Mouse (Mus musculus) skeletal muscle tissue, adult 2 months (tissue): ENCODE results near the gene Galnt6.

Source experiments
- DNase-seq: peaks from one replicate; pipeline ENCODE4 v3.0.0-alpha.2; 2012; ENCODE audit warnings: low read depth, low spot score

Gene Galnt6

GRCm38 (mm10) chr15:100660306-100660705 lies 68.9 kb downstream of the Galnt6 start:
- peak; percentile 83 for DNase-seq

- no peak for DNase-seq
Observed at GRCm38 (mm10) chr15:100655201-100655600, 74.0 kb downstream of the Galnt6 start.

- no peak for DNase-seq
Observed at GRCm38 (mm10) chr15:100654271-100654670, 74.9 kb downstream of the Galnt6 start.

GRCm38 (mm10) chr15:100651610-100652009 lies 77.6 kb downstream of the Galnt6 start:
- DNase-seq, result no peak

DNA sequence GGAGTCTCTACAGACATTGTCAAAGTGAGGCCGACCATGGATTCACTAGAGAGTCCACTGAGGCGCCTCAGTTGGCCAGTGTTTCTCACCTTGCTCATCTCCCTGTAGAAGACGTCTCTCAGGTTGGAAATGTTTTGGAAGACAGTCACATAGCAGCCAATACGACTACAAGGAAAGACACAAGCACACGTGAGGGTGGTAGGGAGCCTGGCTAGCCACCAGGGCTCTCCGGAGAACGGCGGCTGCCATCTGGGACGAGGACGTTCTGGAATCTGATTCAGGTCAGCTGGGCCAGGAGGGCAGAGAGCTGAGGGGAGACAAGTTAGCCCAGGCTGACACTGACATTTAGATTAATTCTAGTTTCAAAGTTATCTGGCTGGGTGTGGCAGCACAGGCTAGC lies 79.1 kb downstream of the Galnt6 start:
- no peak for DNase-seq

DNA sequence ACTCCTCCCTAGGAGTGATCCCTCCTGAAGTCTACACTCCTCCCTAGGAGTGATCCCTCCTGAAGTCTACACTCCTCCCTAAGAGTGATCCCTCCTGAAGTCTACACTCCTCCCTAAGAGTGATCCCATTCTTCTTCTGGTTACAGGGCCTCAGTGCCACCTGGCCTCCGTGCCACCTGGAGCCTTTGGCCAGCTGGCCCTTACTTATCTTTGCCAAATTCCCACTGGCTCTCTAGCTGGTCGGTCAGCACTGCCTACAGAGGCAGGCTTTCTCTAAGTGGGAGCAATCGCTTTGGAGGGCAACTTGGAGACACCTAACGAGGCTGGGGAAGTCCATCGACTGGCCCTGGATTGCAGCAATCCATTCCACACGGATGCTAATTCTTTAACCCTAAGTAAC lies 83.0 kb downstream of the Galnt6 start:
- no peak for DNase-seq

GRCm38 (mm10) chr15:100642451-100642850 lies 86.7 kb downstream of the Galnt6 start:
- peak; percentile 42 for DNase-seq
